Mouse (Mus musculus): ENCODE data around the gene Cfap46. TPM values are rescaled to one million over a fixed set of nuclear protein-coding genes. Genes with fewer than 3 reads are reported as not detected.

Gene Cfap46
- polyA plus RNA-seq, 1 experiment = 0.22 TPM

DNA sequence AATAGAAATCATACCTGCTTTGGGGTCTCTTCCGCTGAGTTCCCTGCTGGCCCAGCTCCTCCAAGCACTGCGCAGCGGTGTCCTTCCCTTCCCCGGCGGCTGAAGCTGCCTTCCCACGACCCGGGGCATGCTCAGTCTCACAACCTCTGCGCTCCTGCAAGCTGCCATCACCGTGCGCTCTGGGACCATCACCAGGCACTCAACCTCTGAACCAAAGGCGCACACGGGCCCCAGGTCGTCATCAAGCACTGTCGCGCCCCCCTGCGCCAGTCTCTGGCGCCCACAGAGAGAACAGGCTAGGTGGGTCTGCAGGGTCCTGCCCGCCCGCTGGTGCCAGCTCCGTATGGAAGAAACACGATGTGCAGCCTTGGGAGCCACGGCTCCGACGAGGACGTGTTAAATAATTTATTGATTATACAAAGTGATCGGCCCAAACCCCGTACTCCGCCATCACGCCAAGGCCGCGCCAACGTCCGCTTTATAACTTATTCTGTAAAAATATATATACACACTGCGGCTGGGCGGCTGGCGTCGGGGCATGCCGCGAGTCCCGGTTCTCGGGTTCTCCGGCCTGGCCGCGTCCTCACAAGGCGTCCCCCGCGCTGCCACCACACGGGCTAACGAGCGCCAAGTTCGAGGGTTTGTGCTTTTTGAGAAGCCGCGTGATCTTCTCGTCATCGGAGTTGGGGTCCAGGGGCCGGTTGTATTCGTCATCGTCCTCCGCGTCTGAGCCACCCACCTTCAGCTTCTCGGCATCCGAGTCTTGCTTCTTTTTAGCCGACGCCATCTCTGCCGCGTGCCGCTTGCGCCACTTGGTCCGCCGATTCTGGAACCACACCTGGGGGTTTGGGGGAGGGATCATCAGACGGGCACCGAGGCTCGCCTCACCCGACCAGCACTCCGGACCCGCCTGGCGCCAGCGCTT is 102.5 kb downstream of the Cfap46 start:
- DNase-seq (ENCODE audit: low spot score) = no peak

DNA sequence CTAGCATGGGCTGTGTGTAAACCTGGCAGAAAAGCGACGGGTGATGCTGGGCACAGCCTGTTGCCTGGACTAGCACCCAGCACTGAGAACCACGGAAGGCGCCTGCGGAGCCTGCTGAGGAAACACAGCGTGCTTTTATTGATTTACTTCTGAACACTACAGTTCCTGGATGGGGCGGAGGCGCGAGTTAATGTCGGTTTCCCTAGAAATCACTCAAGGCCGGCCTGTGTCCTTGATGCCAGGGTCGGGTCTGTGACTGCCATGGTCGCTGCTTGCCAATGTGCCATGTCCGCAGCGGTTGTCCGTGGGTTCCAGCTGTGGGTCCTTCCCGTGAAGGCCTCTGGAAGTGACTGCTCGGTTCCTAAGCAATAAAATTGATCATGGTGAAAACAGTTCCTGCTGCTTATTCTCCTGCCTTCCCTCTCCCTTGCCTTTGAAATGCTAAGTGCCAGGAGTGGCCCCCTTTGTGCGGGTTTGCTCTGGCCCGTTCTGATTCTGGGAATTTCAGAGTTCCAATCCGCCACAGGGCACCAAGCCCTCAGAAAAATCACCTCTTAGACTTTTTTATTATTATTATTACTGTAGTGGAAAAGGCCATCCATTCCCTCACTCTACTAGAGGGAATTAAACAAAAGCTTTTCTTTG is 104.2 kb downstream of the Cfap46 start:
- no peak for DNase-seq (ENCODE audit: low spot score)

DNA sequence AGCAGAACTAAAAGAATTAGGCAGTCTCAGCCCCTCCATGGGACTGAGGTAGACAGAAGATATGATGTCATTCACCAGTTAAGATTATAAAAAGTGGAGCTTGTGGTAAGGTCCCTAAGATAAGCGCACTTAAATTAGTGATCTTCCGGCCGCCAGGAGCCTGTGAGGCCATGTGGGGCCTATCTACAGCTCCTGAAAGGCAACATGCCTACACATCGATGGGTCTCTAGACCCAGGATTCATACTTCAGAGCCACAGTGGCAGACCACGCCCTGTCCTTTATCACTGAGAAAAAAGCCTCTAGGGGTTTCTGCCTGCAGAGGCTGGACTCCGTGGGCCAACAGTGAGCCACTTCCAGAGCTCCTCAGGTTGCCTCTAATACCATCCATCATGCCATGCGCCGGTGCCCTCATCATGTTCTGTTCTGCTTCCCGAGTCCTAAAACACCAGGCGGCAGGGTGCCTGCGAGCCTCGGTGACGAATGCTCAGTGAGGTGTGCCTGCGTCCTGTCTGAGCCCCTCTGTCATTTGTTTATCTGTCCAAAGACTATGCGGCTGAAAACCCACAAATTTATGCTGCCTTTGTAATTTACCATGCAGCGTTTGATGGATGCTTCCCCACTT is 107.4 kb downstream of the Cfap46 start:
- DNase-seq (ENCODE audit: low spot score) = no peak

DNA sequence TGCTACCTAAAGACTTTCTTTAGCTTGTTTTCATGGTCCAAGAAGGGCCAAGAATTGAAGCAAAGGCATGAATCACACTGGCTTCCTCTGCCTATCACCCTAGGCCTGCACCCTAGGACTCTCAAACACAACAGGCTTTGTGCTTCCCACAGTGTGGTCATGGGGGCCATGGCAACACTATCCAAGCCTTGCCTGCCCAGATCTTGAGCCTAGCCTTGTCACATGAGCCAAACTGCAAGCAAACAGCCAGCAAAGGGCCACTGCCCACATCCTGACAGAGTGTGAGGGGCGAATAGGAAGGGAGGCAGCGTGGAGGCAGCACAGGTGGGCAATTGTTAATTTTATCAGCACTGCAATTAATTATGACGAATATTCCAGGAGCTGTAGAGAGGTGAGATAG is 111.0 kb downstream of the Cfap46 start:
- no peak for DNase-seq (ENCODE audit: low spot score)

DNA sequence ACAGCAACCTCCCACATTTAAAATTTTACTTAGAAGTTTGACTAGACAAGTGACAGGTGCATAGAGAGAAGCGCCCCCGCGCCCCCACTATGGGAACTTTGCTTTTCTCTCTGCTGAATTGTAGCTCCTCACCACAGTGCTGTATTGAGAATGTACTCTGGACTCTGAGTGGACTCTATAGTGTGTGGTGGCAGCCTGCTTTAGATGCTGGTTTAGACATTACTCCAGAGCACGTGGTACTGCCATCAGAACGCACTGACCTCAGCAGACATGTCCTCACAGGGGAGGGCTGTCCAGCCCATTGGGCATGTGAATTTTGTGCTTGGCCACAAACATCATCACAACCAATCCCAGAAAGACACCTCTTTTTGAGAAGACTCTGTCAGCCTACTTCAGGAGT is 112.8 kb downstream of the Cfap46 start:
- no peak for DNase-seq (ENCODE audit: low spot score)

DNA sequence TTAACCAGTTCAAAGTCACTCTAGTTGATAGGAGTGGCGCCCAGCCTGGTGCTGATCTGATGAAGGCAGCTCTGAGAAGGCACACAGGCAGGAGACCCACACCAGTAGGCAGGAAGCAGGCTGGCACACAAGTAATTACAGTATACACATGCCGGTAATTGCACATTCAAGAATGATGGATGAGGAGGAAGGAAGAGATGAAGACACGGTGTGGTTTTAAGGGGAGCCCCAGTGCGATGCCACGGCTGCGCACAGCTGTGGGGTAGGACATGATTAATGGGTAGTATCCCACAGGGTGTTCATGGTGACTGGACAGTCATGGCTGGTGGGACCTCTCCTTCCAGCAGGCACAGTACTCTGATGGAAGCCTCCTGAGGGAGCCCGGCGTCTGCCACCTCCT is 117.1 kb downstream of the Cfap46 start:
- DNase-seq (ENCODE audit: low spot score) = no peak

DNA sequence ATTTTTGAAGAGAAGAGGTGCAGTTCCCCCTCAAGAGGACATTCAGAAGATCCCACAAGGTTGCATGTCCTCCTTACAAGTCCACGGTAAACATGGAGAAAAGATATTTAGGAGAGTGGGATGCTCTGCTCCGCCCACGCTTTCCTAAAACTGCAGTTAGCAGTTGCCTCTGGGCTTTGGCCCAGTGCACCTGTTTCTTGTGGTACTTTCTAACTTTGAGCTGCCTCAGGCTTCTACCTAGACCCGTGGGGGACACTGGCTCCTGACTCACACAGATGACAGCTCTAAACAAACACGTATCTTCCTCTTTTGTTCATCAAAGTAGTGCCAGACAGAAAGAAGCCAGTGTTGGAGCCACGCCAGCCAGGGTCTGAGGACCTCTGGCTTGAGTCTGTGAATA is 117.6 kb downstream of the Cfap46 start:
- DNase-seq (ENCODE audit: low spot score) = no peak

DNA sequence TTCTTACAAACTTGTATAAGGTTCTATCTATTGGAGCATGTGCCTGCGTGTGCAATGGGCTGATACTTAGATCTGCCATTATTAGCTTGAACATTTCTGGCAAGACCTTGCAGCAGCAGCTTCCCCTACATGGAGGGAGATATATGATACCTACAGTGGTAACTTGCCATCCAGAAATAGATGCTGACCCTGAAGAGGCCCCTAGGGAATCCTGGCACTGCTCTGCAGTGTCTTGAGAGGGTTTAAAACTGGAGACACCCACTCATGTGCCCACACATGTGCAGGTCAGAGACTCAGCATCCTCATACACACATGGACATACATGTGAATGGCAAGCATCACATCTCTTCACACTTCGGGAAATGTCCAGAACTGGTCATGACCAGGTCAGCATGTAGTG is 119.5 kb downstream of the Cfap46 start:
- no peak for DNase-seq (ENCODE audit: low spot score)

DNA sequence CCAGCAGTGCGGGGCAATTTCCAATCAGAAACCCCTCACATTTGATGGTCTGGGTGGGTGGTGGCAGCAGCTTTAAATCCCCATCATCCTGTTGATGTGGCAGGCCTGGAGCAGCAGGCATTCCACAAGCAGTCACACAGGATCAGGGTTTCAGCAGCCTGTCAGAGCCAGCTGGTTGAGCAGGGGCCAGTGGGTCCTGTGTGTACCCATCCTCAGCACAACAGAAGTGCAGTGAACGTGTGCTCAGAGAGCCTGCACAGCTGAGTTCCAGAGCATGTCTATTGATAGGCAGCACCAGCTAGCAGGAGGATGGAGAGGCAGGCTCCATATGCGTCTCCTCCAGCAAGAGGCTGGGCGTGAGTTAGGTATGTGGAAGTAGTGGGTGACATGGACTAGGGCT is 120.2 kb downstream of the Cfap46 start:
- no peak for DNase-seq (ENCODE audit: low spot score)

DNA sequence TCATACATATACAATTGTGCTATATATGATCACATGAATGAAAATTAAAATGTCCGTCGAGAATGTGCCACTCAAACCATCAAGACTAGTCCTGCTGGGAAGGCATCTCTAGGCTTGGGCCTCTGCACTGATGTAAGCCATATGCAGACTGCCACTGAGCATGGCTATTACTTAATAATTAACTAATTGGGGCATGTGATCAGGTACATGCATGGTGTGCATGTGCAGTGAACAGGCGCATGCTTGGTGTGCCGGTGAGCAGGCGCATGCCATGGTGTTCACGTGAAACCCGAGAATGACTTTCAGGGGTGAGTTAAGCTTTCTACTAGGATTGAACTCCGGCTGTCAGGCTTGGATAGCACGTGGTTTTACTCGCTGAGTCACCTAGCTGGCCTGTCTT is 124.0 kb downstream of the Cfap46 start:
- DNase-seq (ENCODE audit: low spot score) = no peak

DNA sequence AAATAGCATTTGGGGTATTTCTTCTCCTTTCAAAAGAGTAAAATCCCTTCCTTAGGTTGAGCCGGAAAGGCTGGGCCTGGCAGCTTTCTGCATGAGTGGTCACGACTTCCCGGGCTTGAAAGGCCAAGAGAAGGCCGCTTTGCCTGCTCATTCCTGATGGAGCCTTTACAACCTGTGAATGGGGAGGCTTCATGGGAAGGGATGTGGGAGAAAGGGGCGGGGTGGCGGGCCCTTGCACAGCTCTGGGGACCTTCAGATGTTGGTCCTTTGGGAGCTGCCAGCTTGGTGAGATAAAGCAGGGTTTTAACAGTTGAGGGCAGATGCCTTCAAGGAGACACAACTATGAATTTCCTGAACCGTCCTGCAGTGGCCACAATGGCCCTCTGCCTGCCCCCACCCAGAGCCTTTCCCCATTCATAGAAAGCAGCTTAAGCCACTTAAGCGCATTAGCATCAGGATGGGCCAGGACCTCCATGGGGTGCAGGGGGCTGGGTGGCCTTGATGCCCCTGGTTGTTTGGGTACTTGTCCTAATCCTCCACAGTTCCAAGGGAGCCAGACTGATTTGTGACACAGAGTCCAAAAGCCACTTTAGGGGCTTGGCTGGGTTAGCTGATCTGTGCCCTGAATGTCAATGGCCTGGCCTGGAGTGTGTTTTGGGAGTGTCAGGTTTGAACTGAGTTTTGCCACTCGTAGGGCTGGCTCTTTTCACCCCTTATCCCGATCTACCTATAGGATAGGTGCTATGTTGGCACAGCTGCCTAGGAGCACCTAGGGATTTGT is 126.7 kb downstream of the Cfap46 start:
- DNase-seq (ENCODE audit: low spot score) = no peak

DNA sequence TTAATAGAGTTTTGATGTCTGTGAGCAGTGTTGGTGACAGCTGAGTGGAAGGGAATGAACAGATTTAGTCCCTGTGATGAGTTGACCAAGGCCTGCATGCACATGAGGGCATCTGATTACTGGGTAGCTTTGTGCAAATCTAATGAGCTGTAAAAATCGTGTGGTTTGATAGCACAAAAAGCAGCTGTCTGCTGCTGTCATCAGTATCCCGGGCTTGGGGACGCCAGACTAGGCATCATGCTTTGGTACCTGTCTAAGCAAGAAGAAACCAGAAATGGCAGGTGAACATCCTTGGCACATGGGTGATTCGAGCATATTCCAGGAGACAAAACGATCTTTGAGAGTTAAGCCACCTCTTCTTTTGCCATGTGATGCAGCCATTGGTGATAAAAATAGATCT is 127.3 kb downstream of the Cfap46 start:
- no peak for DNase-seq (ENCODE audit: low spot score)

DNA sequence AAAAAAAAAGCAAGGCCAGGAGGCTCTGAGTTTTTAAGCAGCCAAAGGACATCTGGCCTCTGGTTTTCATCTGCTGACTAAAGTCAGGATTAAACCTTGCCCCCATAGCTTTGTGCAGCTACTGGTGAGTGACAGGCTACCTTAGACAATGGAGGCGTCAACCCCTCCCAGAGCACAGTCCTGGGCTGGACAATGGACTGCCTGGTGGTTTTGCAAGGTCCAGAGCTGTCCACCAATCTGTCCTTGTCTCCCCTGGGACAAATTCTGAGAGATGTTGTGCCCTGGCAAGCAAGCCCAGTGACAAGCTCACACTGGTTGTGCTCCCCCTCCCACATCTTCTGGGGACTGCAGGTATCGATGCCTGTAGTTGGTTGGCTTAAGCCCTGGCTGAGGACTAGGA is 132.1 kb downstream of the Cfap46 start:
- no peak for DNase-seq (ENCODE audit: low spot score)

Other genes starting within 250 kb of the Cfap46 start
- 0.10 and 0.19 TPM in 2 replicates for gene Nkx6-2, start 101.0 kb downstream of the Cfap46 start, polyA plus RNA-seq (2012; rRNA removed)
- gene Adgra1, start 150.4 kb upstream of the Cfap46 start, polyA plus RNA-seq (2012; rRNA removed) = 2.1 and 3.5 TPM in 2 replicates
- gene Kndc1, start 210.9 kb upstream of the Cfap46 start, polyA plus RNA-seq (2012; rRNA removed) = 0.03 and 0.07 TPM in 2 replicates